Mouse (Mus musculus) thymus, postnatal 4 days (tissue): Measurements from ENCODE around the gene Stpg4.
A peak's percentile ranks its signal among the peaks of the same experiment; 100 is the strongest.

Experiments used
- DNase-seq: peaks from one replicate; pipeline ENCODE4 v3.0.0; 2021

The Stpg4 gene

DNA sequence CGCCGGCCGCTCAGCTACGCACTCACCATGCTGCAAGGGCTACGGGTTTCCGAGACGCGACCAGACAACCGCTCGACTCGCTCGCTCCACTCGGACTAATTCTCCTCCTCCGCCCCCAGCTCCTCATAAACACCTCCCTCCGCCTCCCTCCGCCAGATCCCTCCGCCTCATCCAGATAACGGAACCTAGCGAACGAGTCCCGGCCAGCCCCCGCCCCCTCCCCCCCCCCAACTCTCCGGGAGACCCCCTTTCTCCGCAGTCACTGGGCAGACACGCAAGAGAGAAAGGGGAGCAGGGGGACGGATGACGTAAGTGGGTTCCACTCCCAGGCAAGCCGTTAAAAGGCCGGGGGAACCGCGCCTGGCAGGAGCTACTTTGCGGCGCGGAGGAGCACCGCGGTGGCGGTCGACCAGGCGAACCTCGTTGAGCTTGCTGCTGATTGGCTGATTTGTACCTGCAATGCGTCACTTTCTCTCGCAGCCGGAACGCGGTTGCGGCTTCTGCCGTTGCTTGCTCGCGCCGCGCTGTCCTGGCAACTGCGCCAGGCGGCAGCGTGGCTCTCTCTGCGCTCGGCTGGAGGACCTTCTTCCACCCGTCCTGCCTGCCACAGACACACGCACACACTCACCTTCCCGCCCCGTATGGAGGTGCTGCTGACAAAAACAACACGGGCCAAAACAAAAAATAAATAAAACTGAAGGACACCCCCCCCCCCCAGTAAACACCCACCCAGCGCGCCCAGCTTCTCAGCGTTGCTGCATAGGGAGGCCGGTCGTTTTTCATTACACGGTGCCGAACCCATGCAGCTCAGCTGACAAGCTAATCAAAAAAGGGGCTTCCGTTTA, 19.4 kb upstream of the Stpg4 start, which contains the start of gene Calm2:
TSS of gene Calm2 (minus strand) at position 169 of the 845 bp plus-strand sequence.
- DNase-seq, result peak; percentile 98

DNA sequence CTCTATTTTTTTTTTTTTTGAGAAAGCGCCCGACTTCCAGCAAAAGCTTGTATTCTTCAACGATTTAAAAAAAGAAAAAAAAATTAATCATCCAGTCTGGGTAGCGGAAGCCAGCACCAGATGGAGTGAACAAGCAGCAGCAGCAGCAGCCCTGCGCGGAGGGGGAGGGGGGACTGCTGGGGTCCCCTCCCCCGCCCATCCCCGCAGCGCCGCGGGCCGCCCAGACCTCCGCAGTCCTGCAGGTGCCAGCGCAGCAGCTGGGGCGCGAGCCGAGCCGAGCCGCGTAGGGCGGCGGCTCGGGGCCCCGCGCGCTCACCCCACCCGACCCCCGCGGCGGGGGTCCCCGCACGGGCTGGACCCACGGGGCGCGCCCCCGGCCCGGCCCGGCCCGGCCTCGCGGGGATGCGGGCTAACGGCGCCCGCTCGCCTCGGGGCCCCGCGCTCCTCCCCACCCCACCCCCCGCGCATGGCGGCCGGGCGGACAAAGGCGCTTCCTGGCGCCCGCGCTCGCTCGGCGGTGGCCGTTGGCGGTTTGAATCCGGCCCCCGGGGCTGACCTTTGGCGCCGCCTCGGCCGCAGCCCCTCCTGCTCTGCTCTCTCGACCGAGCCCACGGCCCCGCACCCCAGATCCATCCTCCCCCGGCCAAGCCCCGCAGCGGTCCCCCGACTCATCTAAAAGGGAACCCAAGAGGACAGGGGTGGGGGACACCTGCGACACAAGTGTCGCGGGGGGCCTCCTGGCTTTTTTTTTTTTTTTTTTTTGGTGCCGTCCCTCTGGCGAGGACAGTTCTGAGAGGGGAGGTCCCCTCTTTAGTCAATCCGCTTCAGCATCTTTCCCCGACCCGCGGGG, 18.6 kb upstream of the Stpg4 start:
- peak; percentile 89 for DNase-seq

DNA sequence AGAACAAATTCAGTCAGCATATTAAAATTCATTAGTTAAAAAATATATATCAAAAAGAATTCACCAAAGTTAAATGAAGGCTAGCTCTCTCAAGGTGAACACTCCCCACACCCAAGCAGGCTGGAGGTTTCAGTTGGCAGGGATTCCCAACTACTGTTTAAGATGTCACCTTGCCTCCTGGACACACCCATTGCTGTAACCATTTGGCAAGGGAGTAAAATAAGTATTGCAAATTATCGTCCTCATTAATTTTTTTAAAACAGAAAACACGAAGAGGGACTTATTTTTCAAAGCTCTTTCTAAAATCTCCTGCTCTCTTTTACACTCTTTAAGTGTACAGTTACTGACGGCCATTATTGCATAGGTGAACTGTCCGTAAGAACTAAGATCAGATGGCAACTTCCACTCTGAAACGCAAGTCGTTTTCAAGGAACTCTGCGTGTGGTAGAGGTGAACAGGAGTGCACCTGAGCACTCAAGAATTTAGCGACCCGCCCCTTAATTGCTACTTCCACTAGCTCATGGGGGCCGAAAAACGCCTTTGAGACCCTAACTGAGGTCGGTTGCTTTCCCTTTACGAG, 17.9 kb upstream of the Stpg4 start:
- DNase-seq, result no peak

DNA sequence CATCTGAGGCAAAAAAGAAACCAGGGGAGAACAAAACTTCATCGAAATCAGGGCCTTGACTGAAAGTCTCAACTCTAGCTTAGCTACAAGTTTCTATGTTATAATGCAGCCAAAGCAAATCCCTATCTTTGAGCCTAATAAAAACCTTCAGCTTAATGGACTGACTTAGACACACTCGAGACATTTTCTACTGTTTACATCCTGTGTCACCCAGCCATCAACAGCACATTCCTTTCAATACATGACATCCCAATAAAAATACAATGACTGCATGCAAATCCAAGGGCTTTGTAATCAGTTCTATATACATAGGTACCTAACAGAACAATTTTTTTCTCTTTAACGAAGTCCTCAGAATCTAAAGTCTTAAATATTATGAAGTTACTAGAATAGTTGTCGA, 17.2 kb upstream of the Stpg4 start:
- no peak for DNase-seq

DNA sequence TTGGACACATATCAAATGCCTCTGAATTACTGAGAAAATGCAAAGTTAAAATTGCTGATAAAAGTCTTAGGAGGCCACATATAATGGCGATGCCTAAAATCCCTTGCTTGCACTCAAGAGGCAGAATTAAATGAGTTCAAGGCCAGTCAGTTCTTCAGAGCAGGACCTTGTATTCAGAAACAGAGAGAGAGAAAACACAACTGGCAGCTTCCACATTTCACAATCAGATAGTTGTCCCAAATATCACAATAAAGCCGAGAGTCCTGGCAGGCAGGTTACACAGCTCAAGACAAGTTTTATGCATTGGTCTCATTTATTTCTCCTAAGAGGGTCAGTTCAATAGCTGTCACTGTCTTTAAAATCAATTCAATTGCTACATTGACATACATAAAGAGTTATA, 14.0 kb upstream of the Stpg4 start:
- DNase-seq, result no peak

DNA sequence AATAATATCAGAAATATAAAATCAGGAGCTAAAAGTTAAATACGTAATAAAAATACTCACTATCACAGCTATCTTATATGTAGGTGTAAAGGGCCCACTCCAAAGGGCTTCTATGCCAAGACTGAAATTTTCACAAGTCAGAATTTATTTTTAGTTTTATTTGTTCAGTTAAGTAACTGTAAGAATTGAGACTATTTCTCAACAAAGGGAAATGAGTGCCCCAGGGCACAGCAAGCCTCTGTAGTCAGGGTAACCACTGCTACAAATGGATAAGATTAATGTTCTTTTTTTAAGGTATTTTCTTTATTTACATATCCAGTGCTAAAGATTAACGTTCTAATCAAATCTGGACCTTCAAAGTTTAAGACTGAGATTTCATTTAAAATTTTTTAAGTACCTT, 11.9 kb upstream of the Stpg4 start:
- no peak for DNase-seq

DNA sequence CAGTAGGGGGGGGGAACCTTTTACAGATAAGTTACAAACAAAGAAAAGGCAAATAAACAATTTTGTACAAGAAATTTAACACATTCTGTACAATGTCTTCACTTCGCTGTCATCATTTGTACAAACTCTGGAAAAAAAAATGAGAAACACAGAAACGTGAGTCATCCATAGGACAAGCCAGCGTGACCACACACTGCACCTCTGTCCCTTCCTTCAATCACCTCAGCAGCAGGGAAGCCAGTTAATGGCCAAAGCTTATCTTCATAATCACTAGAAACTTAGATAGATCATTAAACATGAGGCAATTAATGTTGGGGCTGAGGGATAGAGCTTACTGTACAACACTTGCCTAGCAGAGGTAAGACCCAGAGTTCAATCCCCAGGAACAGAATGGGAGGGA, 6.4 kb upstream of the Stpg4 start:
- DNase-seq, result no peak

DNA sequence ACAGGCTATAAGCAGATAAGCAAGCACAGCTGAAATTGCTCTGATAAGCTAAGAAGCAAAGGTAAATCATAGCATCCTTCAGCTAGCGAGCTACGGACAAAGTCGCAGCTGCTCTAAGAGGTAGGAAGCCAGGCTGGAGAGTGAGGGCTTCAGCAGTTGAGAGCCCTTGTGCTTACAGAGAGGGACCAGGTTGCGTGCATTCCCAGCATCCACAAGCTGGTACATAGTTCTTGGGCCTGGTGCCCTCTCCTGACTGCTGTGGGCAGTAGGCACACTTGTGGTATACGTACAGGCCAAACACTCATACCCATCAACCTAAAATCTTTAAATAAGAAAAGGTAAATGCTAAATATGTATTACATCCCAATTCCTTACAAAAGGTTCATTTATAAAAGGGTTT, 5.2 kb upstream of the Stpg4 start:
- no peak for DNase-seq

DNA sequence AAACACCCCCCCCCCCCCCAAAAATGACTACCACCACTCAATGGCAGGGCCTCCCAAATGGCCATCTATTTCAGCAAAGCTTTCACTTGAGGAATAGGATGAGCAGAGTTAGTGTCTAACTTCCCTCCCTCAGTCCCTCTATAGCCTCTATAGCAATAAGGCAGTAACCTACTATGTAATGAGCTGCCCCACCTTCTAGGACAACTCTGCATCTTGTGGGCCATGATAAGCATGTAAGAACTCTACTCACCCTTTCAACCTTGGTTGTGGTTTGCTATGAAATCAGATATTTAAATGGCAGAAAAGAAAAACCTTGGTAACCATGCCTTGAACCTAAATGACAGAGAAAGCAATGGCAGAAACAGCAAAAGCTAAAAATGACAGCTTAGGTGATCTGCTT, 4.8 kb upstream of the Stpg4 start:
- DNase-seq, result no peak

DNA sequence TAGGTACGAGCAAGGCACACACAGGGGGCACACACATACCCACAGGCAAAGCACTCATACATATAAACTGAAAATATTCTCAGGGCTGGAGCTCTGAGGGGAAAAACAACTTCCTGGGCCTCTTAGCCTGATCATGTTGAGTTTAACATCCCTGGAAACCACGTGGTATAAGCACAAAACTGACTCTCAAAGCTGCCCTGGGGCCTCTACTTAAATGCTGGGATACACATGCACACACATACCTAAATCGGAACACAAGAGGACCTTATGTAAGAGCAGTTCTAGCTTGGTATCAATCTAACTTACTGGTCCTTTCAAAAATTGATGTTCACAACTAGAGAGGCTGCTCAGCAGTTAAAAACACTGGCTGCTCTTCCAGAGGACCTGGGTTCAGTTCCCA, 1.9 kb upstream of the Stpg4 start:
- no peak for DNase-seq

DNA sequence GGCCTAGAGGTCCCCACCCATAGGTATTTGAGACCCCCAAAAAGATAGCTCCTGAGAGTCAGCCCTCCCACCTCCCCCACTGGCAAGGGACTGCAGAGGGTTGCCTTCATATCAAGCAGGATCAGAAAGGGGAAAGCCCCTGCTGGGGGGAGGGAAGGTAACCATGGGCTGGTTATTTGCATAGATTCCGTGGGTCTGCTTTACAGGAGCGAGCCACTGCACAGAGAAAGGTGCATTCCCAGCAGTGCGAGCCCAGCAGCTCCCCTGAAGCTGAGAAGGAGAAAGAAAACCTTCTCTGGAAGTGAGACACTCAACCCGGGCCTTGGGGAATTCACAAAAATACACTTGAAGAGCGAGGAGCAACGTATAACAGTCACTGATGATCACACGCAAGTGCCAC, 9.5 kb downstream of the Stpg4 start:
- DNase-seq, result no peak

DNA sequence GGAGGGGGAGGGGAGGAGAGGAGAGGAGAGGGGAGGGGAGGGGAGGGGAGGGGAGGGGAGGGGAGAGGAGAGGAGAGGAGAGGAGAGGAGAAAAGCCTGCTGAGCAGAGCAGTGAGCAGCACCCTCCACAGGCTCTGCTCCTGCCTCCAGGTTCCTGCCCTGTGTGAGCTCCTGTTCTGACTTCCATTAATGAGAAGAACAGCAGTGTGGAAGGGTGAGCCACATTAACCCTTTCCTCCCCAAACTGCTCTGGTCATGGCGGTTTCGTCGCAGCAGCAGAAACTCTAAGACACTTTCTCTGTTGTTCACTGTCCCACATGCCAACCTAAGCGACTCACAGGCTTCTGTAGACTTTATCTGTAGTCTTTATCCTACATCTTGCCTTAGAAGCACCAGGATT, 20.9 kb downstream of the Stpg4 start:
- no peak for DNase-seq

DNA sequence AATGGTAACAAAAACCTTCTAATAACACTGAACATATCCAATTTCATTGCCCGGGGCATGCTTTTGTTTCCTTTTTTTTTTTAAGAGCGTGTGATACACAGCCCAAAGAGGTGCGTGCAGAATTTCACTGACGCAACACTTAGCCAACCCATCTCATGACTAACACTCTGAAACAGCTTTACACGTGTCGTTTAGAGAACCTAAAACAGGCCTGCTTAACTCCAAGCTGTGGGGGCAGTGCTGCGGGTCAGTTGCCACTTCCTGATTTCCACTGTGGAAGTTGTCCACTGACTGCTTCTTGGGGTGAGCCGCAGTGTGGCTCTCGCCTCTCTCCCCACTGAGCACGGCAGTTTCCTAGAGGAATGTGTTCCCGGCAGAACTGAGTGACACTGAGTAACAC, 22.0 kb downstream of the Stpg4 start:
- no peak for DNase-seq

DNA sequence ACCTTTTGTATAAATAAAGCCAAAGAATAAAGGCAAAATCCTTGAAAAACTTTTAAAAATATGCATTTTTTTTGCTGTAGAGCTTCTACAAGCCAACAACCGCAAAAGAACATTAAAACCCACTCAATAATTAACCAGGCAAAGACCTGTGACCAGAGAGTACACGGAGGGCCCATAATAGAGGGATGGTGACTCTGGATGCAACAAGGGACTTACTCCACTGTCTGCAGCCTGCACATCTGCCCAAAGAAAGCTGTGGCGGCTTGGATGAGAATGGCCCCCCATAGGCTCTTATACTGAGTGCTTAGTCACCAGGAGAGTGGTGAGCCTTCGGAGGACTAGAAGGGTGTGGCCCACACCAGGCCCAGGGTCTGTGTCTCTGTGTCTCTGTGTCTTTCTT, 24.1 kb downstream of the Stpg4 start:
- no peak for DNase-seq

DNA sequence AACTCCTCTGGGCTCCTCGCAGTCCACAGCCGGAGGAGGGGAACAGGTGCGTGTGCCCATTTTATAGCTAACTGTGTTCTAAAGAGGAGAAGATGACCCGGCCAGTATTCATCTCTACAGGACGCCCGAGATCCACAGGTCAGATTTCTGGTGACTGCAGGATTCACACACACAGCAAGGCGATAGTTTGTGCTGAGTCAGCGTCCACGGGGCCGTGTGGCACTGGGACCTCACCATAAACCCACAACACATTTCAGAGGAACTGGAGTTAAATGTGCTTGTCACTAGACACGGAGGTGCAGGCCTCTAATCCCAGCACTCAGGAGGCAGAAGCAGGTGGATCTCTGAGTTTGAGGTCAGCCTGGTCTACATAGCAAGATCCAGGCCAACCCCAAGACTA, 25.1 kb downstream of the Stpg4 start:
- no peak for DNase-seq

DNA sequence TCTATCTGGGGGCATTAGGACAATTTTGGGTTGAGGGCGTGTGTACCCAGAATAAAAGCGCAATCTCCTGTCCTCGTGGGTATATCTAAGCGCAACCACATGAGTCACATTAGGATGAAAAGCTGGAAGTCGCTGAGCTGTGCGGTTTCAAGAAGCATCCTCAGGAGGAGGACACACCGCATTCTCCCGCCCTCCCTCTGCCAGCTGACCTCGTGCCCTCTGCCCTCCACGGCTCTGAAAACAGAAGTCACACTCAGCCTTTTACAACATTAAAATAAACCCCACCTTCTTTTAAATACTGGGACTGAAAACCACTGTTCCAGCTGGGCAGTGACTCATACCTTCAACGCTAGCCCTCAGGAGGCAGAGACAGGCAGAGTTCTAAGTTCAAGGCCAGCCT, 30.5 kb downstream of the Stpg4 start:
- no peak for DNase-seq

DNA sequence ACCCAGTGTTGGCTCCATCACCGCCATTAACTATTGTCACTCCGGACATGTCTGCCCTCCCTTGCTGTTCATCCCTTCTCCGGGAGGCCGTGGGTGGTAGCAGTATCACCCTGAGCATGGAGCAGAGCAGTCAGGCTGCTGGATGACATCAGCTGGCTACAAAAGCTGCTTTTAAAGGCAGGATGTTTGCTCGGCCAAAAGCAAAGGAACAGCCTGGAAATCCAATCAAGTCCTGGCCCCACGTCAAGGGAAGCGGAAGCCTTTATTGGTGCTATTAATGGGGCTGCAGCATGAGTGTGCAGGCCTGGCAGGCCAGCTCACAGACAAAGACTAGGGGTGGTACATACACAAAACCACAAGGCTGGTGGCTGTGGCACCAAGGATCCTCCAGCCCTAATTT, 36.3 kb downstream of the Stpg4 start:
- DNase-seq, result no peak

DNA sequence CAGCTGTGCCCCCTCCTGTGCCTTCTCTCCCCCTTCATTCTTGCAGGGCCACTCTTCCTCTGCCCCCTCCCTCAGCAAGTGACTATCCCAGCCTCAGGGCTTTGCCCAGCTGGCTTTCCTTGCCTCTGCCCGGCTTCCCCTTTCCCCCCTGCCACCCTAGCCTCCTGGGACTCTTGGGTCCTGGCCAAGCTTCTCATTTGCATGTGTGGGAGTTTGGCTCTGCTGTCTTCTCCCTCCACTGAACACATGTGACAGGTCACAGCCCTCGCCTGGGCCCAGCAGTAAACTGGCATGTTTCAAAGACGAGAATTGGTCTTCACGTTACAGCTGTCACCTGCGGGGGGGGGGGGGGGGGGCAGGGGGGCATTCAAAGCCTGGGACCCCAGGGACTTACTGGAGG, 40.5 kb downstream of the Stpg4 start:
- no peak for DNase-seq

DNA sequence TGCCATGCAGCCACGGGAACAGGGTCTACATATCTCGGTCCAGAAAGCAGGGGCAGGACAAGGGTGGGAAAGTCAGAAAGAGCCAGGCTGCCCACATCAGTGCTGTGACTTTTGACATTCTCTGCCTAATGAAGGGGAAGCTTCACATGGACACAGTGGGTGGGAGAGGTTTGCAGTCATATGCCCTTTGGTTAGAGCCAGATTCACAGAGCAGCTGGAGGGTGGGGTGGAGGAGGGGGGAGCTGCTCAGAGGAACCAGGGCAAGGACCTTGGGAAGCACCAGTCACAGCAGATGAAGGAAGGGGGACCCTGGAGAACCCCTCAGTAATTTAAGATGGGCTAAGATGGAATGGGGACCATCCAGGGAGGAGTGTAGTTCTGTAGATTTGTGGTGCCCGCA, 41.7 kb downstream of the Stpg4 start:
- no peak for DNase-seq

DNA sequence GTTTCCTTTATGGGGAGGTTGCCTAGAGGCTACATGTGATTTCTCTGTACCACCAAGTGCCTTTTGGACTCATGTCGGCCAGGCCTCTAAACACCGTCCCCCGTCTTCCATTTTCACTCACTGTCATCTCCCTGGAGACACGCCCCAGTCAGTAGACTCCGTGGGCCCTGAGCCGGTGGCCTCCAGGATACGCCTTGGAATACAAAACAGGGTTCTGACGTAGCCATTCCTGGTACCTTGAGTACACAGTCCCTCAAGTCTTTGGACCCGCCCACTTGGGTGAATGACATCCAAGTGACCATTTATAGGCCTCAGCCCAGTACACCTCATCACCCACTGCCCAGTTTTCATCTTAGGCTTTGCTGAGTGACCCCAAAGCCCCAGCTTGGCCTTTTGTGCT, 46.9 kb downstream of the Stpg4 start:
- DNase-seq, result no peak

DNA sequence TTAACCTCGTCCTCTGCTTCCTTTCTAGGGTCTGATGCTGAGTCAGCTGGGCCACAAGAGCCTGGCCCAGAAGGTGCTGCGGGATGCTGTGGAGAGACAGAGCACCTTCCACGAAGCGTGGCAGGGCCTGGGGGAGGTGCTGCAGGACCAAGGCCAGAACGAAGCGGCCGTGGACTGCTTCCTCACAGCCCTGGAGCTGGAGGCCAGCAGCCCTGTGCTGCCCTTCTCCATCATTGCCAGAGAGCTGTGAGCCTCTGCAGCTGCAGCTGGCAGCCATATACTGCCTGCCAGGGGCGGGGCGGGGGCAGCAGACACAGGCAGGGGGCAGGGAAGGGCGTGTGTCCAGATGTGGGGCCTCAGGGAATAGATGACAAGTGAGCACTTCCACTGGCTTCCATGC, 47.7 kb downstream of the Stpg4 start:
- no peak for DNase-seq

DNA sequence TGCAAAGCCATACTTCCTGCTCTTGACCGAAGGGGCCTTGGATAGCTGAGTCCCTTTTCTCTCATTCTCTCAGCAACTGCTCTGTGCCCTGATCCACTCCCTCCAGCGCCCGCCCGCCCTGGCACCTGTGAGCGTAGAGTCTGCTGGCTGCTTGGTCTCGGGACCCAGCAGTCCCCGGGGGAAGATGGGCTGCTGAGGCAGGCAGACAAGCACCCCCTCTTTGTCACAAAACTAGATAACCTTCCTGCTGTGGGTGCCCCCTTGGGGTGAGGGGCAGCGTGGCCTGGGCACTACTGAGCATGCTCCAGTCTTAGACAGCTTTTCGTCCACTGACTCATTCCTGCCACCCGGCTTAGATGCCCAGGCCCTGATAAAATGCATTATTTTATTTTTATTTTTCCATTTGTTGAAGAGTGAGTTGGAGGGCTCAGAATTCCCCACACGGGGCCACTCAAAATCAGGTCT, 48.3 kb downstream of the Stpg4 start:
- no peak for DNase-seq

DNA sequence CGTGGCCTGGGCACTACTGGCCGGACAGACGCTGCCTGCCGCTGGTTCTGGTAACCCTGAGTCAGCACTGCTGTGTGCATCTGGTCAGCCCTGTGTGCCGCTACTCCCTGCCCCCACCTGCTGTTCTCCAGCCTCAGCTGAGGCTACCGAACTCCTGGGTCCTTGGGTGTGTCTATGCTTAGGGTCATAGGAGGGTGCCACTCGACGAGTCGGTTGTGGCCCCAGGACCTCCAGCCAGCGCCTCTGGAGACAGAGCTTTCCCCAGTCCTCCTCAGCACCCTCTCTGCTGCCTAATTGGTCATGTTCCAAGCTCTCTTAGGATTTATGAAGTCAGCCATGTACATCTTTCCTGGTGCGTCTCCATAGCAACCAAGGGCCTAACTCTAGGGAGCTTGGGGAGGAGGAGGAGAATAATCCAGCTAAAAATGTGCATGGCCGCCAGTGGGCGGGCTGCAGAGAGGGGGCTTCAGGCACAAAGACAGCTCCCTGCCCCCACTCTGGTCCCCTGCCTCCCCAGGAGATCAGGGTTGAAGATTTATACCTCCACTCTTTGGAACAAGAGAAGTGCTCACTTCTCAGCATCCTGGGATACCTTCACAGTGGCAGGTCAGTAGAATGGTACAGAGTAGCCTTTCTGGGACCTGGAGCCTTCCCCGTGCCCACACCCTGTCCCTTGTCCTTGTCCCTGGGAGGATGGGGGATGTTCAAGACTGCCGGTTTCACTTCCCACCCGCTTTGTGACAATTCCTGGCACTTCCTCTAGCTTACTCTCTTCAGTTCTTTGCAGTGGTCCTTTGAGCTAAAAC, 49.0 kb downstream of the Stpg4 start:
- no peak for DNase-seq
